Mouse (Mus musculus) CH12.LX (cell line): ENCODE results near the gene Sufu. TPM values are rescaled to one million over a fixed set of nuclear protein-coding genes. Genes with fewer than 3 reads are reported as not detected.

ENCODE experiments used
- DNase-seq: peaks from one replicate; pipeline ENCODE4 v3.0.0-alpha.2; 2013; ENCODE audit errors: extremely low read depth
- H3K27ac ChIP-seq: 2 replicates; pipeline ENCODE4 v1.5.1; 2012; ENCODE audit warnings: low read depth, mild to moderate bottlenecking, control low read depth, moderate library complexity; ENCODE audit not compliant: insufficient read depth
- H3K27me3 ChIP-seq: replicated peaks from 2 replicates; pipeline ENCODE3; 2012; ENCODE audit warnings: inconsistent platforms
- H3K36me3 ChIP-seq, 2 experiments: replicated peaks in 1 of 2; 2 replicates each; pipeline versions ENCODE3 to v1.6.1; 2012; ENCODE audit warnings: inconsistent platforms in 1 of 2, low read length in 1 of 2, mild to moderate bottlenecking in 1 of 2, mixed read lengths in 1 of 2, moderate library complexity in 1 of 2; ENCODE audit not compliant: control insufficient read depth in 1 of 2, insufficient read depth in 1 of 2
- H3K4me1 ChIP-seq, 2 experiments: 2 replicates each; pipeline ENCODE4 v1.6.1; 2012; ENCODE audit warnings: inconsistent platforms in 1 of 2, moderate library complexity in 1 of 2; ENCODE audit not compliant: insufficient read depth in 2 of 2, control insufficient read depth in 1 of 2
- H3K4me2 ChIP-seq: 2 replicates; pipeline ENCODE4 v1.6.1; 2012; ENCODE audit warnings: low read depth, mild to moderate bottlenecking, control low read depth; ENCODE audit not compliant: poor library complexity, insufficient read depth, severe bottlenecking
- H3K4me3 ChIP-seq, 3 experiments: fragments of 150-350 bp in 1 of 3; sonication (generic) in 1 of 3; replicated peaks in 1 of 3; 2 replicates each; pipeline versions ENCODE3 to v1.5.1; 2011 to 2012; ENCODE audit warnings: low read depth in 2 of 3, low read length in 2 of 3, mild to moderate bottlenecking in 2 of 3, moderate library complexity in 2 of 3, control low read depth in 1 of 3, improper control_type of control experiment in 1 of 3, inconsistent platforms in 1 of 3, mixed read lengths in 1 of 3; ENCODE audit not compliant: poor library complexity in 1 of 3
- H3K79me2 ChIP-seq: replicated peaks from 2 replicates; pipeline ENCODE4 v1.6.1; 2012; ENCODE audit warnings: mild to moderate bottlenecking, moderate library complexity; ENCODE audit not compliant: control insufficient read depth, poor library complexity, insufficient read depth, severe bottlenecking; ENCODE audit errors: extremely low read depth
- H3K9ac ChIP-seq: 2 replicates; pipeline ENCODE4 v1.6.1; 2012; ENCODE audit warnings: low read depth, mild to moderate bottlenecking, control low read depth, moderate library complexity; ENCODE audit not compliant: insufficient read depth
- H3K9me3 ChIP-seq: replicated peaks from 2 replicates; pipeline ENCODE3; 2012; ENCODE audit warnings: low read length, inconsistent platforms, mixed read lengths
- CTCF ChIP-seq, 2 experiments: IDR thresholded peaks in 1 of 2; conservative IDR thresholded peaks in 1 of 2; 2 replicates each; pipeline ENCODE4 v1.5.1; 2011 to 2012; ENCODE audit warnings: low read depth in 2 of 2, low read length in 2 of 2, improper control_type of control experiment in 1 of 2, inconsistent platforms in 1 of 2, mild to moderate bottlenecking in 1 of 2, moderate library complexity in 1 of 2
- ELF1 ChIP-seq: IDR thresholded peaks from 2 replicates; pipeline ENCODE4 v1.6.1; 2014; ENCODE audit warnings: low read depth, mild to moderate bottlenecking, inconsistent platforms, low read length, improper control_type of control experiment
- HCFC1 ChIP-seq: IDR thresholded peaks from 2 replicates; pipeline ENCODE4 v1.6.1; 2012; ENCODE audit warnings: low read depth, mild to moderate bottlenecking, inconsistent platforms, low read length, improper control_type of control experiment
- IRF4 ChIP-seq: IDR thresholded peaks from 2 replicates; pipeline ENCODE4 v1.6.1; 2014; ENCODE audit warnings: low read depth, mild to moderate bottlenecking, inconsistent platforms, low read length, improper control_type of control experiment
- JUN ChIP-seq: IDR thresholded peaks from 2 replicates; pipeline ENCODE4 v1.6.1; 2011; ENCODE audit warnings: low read depth, mild to moderate bottlenecking, low read length, improper control_type of control experiment, moderate library complexity; ENCODE audit not compliant: insufficient read depth
- JUND ChIP-seq: conservative IDR thresholded peaks from 2 replicates; pipeline ENCODE4 v1.6.1; 2011; ENCODE audit warnings: low read depth, low read length, improper control_type of control experiment
- MXI1 ChIP-seq: IDR thresholded peaks from 2 replicates; pipeline ENCODE4 v1.6.1; 2011; ENCODE audit warnings: mild to moderate bottlenecking, low read depth, low read length, improper control_type of control experiment
- MYC ChIP-seq: IDR thresholded peaks from 2 replicates; pipeline ENCODE4 v1.6.1; 2011; ENCODE audit warnings: low read depth, mild to moderate bottlenecking, improper control_type of control experiment, low read length
- NELFE ChIP-seq: IDR thresholded peaks from 2 replicates; pipeline ENCODE4 v1.6.1; 2011; ENCODE audit warnings: low read depth, low read length, improper control_type of control experiment
- NRF1 ChIP-seq: IDR thresholded peaks from 2 replicates; pipeline ENCODE4 v1.6.1; 2014; ENCODE audit warnings: low read depth, mild to moderate bottlenecking, inconsistent platforms, low read length, improper control_type of control experiment, moderate library complexity
- PAX5 ChIP-seq: IDR thresholded peaks from 2 replicates; pipeline ENCODE4 v1.6.1; 2012; ENCODE audit warnings: low read length, inconsistent platforms, mixed read lengths
- POLR2A ChIP-seq: IDR thresholded peaks from 2 replicates; pipeline ENCODE4 v1.6.1; 2011; ENCODE audit warnings: low read depth, mild to moderate bottlenecking, improper control_type of control experiment, low read length
- POLR2AphosphoS2 ChIP-seq: IDR thresholded peaks from 2 replicates; pipeline ENCODE4 v1.6.1; 2011; ENCODE audit warnings: low read depth, low read length, improper control_type of control experiment
- RAD21 ChIP-seq: IDR thresholded peaks from 2 replicates; pipeline ENCODE4 v1.6.1; 2011; ENCODE audit warnings: low read depth, mild to moderate bottlenecking, low read length, improper control_type of control experiment, moderate library complexity
- SMC3 ChIP-seq: IDR thresholded peaks from 2 replicates; pipeline ENCODE4 v1.6.1; 2011; ENCODE audit warnings: low read depth, low read length, improper control_type of control experiment
- TBP ChIP-seq: conservative IDR thresholded peaks from 2 replicates; pipeline ENCODE4 v1.6.1; 2011; ENCODE audit warnings: low read depth, low read length, improper control_type of control experiment
- TCF12 ChIP-seq: IDR thresholded peaks from 2 replicates; pipeline ENCODE4 v1.6.1; 2014; ENCODE audit warnings: low read depth, mild to moderate bottlenecking, inconsistent platforms, low read length, improper control_type of control experiment
- UBTF ChIP-seq: IDR thresholded peaks from 2 replicates; pipeline ENCODE4 v1.6.1; 2012; ENCODE audit warnings: low read depth, mild to moderate bottlenecking, inconsistent platforms, low read length, improper control_type of control experiment, moderate library complexity
- ZKSCAN1 ChIP-seq: IDR thresholded peaks from 2 replicates; pipeline ENCODE4 v1.6.1; 2012; ENCODE audit warnings: low read depth, inconsistent platforms, low read length, improper control_type of control experiment, borderline replicate concordance
- dilution Hi-C: fragments of 300-500 bp; cut with MboI; formaldehyde crosslinking; loops from 2 replicates; pipeline ENCODE4 v1.14.3; 2020; ENCODE audit warnings: low sequenced_read_pairs; ENCODE audit not compliant: extremely low pct_unique_long_range_greater_than_20kb, extremely low pct_ligation_motif_present
- in situ Hi-C: fragments of 300-500 bp; cut with MboI; formaldehyde crosslinking; loops from 3 replicates; pipeline ENCODE4 v1.14.3; 2019; ENCODE audit warnings: low sequenced_read_pairs, low pct_ligation_motif_present, low pct_unique_long_range_greater_than_20kb, mixed read lengths
- polyA plus RNA-seq: library from polyadenylated mRNA; unstranded; fragments of >175 nt; gene quantifications from 2 replicates; pipeline ENCODE4 v1.2.1, GENCODE M21; 2012; ENCODE audit warnings: low read depth; ENCODE audit not compliant: insufficient read length
- total RNA-seq, 2 experiments: library from RNA; depleted of rRNA; stranded (reverse); fragments of 300-350 nt in 1 of 2; fragments of >200 nt in 1 of 2; gene quantifications; 2 replicates each; pipeline ENCODE4 v1.2.3; 2012 to 2014

Gene Sufu
- total and polyA plus RNA-seq, 3 experiments = 3.6 to 22.6 (median 9.8) TPM

GRCm38 (mm10) chr19:46363294-46364009 lies 33.2 kb upstream of the Sufu start:
- H3K27ac ChIP-seq = no peak overlapping the region
- no peaks in the 10 kb centered on the region for H3K79me2 ChIP-seq
- H3K9me3 ChIP-seq = no peaks in the 10 kb centered on the region
- peaks cover 0 to 6% of the 10 kb centered on the region in 2 experiments; a peak in 2 of 4 replicates for H3K4me1 ChIP-seq
- peaks cover 0 to 33% of the 10 kb centered on the region in 2 experiments for H3K36me3 ChIP-seq
- no peak overlapping the region for H3K4me2 ChIP-seq
- in situ Hi-C loops = loop anchor here (10.0 kb wide), 1 partner anchor 229 kb away; the partner anchor contains the start of gene Elovl3
- no peaks in the 10 kb centered on the region for H3K27me3 ChIP-seq
- TF ChIP-seq IRF4 = no peak
- dilution Hi-C loops = no loop called here
- no peak overlapping the region for H3K4me3 ChIP-seq
- no peak overlapping the region for H3K9ac ChIP-seq
- DNase-seq = no peak

DNA sequence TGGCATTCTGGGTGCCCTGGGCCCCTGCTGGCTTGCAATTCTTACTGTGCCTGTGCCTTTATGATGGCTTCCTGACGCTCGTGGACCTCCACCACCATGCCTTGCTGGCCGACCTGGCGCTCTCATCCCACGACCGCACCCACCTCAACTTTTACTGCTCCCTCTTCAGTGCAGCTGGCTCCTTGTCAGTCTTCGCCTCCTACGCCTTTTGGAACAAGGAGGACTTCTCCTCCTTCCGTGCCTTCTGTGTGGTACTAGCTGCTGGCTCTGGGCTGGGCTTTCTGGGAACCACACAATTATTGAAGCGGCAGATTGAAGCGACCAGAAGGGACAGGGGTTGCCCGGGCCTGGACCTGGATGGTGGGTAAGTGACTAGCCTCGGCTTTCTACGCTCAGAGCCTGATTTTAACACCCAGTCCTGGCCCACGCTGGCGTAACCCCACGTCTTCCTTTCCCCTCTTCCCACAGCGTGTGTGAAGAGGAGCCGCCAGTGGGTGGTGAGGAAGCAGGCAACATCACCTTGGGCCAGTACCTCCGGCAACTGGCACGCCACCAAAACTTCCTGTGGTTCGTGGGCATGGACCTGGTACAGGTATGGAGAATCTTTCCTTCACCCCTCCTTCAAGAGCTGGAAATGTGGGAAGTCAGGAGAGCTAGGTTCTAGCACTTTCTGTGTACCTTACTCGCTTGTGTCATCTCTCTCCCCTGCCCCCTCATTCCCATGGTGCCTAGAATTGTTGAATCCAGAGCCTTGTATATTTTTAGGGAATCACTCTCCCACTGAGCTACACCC lies 28.7 kb upstream of the Sufu start:
- dilution Hi-C loops = no loop called here
- no peaks in the 10 kb centered on the region for H3K27me3 ChIP-seq

GRCm38 (mm10) chr19:46369204-46369603 lies 27.5 kb upstream of the Sufu start:
- no peaks in the 10 kb centered on the region for H3K79me2 ChIP-seq
- H3K36me3 ChIP-seq = peaks cover 0 to 52% of the 10 kb centered on the region in 2 experiments
- peak; percentile 73 for TF ChIP-seq RAD21
- no peak for TF ChIP-seq ZKSCAN1
- TF ChIP-seq SMC3 = peak; percentile 64
- peak in 1 of 2 experiments; percentile 74; a peak in 2 of 4 replicates for TF ChIP-seq CTCF (conservative IDR thresholded peaks at IDR 0.05 in 1 of 2, IDR thresholded peaks at IDR 0.05 in 1 of 2; ENCODE audit: low read depth in 2 of 2, low read length in 2 of 2)
- TF ChIP-seq POLR2AphosphoS2 = no peak
- H3K4me3 ChIP-seq = no peak overlapping the region
- H3K9ac ChIP-seq = no peak overlapping the region
- H3K4me1 ChIP-seq = no peaks in the 10 kb centered on the region
- no peaks in the 10 kb centered on the region for H3K9me3 ChIP-seq
- in situ Hi-C loops = loop anchor here (10.0 kb wide), 1 partner anchor 234 kb away; the partner anchor contains the start of gene Elovl3
- no peaks in the 10 kb centered on the region for H3K27me3 ChIP-seq
- no peak overlapping the region for H3K4me2 ChIP-seq
- DNase-seq = peak; percentile 42
- dilution Hi-C loops = no loop called here
- H3K27ac ChIP-seq = no peak overlapping the region

More for the DNA sequence above, 28.7 kb upstream of the Sufu start:
- no peak for TF ChIP-seq MYC
- TF ChIP-seq NRF1 = no peak
- TF ChIP-seq RAD21 = no peak
- no peak for TF ChIP-seq MXI1
- no peak for TF ChIP-seq POLR2A
- no peak for TF ChIP-seq UBTF
- TF ChIP-seq ZKSCAN1 = no peak
- no peak for TF ChIP-seq ELF1
- no peak for TF ChIP-seq TBP
- no peak for TF ChIP-seq JUND
- no peak for TF ChIP-seq PAX5
- TF ChIP-seq TCF12 = no peak
- no peak for TF ChIP-seq NELFE
- TF ChIP-seq JUN = no peak
- TF ChIP-seq HCFC1 = no peak
- Histone ChIP-seq H3K4me3 (no peak overlapping the region), H3K9ac (no peak overlapping the region), H3K27ac (no peak overlapping the region), H3K36me3 (peaks cover 0 to 48% of the 10 kb centered on the region in 2 experiments), H3K9me3 (no peaks in the 10 kb centered on the region), H3K4me2 (no peak overlapping the region), H3K4me1 (peaks cover 0 to 5% of the 10 kb centered on the region in 2 experiments; a peak in 1 of 4 replicates), H3K79me2 (no peaks in the 10 kb centered on the region)
- in situ Hi-C loops = loop anchor here (10.0 kb wide), 1 partner anchor 233 kb away; the partner anchor contains the start of gene Elovl3
- DNase-seq = no peak
